Mouse (Mus musculus) spleen, adult 18-20 months (tissue): ENCODE results near the gene Bax.
"Not testable (repeated sequence)": the region's sequence is repeated elsewhere in the genome, so short reads cannot be mapped to it uniquely, and the experiment has no call there.

Experiments used
- DNase-seq, 2 experiments: peaks; one replicate each; pipeline ENCODE4 v3.0.0; 2022; ENCODE audit warnings: mixed read lengths in 2 of 2

Gene Bax

GRCm38 (mm10) chr7:45481374-45481927 is 14.8 kb upstream of the Bax start, which contains the start of gene Tulp2:
TSS of gene Tulp2 (plus strand) at chr7:45481877.
- DNase-seq, result peak; percentile 22 to 59

DNA sequence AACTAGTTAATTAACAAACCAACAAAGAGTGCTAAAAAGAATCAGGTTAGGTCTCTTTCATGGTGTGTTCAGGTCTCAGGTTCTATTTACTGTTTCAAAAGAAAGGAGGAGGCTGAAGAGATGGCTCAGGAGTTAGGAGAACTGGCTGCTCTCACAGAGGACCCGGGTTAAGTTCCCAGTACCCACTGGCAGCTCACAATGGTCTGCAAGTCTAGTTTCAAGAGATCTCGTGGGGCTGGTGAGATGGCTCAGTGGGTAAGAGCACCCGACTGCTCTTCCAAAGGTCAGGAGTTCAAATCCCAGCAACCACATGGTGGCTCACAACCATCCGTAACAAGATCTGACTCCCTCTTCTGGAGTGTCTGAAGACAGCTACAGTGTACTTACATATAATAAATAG is 13.6 kb upstream of the Bax start:
- not testable (repeated sequence) for DNase-seq

DNA sequence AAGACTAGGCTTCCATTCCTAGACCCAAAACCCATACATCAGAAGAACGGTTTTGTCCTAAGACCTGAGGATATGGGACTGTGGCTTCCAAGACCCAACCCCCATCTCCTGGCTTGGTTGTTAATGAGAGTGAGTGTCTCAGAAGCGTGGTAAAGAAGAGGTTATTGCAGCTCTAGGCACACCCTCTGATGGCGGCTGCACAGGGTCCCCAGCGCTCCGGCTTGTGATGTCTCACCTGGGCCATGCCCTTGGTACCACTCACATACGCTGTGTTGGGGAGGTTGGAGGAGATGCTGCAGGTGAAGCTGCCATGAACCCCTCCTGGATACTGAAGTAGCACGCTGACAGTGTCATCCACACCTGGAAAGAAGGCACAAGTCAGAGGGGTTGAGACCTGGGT is 12.1 kb upstream of the Bax start:
- no peak for DNase-seq

DNA sequence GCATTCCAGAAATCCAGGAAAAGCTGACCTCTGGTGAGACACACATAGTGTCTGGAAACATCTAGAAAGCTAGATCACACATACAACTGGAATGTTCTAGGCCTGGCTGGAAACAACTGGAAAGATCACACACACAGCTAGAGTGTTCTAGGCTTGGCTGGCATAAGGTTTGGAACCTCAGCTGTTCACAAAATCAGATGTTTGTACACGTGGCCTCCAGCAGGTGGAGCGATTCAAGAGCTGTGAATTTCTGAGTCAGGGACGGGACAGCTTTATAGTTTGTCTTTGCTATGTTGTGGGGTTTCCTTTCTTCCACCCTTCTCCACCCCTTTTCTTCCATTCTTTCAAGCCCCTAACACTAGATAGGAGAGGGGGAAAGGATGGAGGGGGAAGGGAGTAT is 10.3 kb upstream of the Bax start:
- peak in 1 of 2 experiments; percentile 62 for DNase-seq

- no peak for DNase-seq
Measured at GRCm38 (mm10) chr7:45476453-45476852, 9.8 kb upstream of the Bax start.

DNA sequence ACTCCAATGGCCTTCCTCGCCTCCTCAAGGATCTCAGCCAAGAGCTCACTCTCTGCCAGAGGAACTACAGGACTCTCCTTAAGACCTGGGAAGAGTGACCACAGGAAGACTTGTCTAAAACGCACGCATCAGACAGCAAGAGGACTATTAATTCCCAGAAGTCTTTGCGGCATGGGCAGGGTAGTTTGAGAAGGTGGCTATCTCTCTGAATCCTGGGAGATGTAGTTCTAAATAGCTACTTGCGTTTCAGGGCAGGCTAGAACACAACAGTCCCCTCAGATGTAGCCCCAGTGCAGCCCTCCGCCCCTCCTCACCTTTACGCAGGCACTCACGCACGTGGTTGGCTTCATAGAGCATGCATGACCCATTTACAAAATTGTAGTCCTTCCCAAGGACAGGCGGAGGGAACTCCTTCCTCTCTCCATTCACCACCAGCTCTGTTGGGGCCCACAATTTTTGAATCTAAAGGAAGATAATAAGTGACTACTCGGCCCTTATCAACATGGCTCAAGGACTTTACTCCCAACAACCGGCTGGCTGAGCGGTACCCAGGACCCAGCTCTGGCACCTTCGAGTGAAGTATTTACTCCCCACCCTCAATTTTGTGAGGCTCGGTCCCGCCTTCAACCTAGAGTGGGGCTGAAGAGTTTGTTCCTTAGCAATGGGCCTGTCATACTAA is 8.7 kb upstream of the Bax start:
- DNase-seq, result no peak

DNA sequence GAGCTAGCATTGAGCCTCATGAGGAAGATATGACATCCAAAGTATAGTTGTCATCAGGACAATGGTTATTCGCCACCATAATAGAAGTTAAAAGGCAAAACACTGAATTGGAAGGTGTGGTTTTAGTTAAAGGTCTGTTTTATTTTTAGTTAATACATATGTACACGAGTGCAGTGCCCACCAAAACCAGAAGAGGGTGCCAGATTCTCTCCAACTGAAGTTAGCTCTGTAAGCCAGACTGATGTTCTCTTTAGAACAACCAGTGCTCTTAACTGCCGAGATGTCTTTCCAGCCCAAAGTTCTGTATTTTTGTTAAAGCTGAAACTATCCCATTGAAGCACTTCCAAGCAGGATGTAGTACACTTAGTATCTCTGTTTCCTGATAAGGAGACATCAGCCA is 4.2 kb upstream of the Bax start:
- peak; percentile 39 to 78 for DNase-seq

DNA sequence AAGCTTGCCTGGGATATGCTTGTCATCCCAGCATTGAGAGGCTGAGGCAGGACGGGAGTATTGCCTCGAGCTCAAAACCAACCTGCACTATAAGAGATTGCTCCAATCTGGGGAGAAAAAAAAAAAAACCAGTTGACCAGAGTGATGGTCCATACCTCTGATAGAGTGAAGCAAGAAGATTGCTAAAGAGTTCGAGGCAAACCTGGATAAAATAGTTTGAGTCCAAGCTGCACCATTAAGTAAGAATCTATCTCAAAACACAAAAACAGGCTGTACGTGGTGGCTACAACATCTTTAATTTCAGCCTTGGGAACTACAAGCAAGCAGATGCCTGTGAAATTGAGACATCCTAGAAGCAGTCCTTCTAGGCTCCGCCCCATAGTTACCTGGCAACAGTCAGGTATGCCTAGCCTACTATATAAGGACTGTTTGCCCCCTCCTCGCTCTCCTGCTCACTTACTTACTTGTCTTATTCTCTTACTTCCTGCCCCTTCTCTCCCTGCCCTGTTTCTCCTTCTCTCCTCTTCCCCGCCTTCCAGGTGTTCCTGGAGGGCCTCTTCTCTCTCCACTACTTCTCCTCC is 482 bp upstream of the Bax start:
- no peak for DNase-seq

DNA sequence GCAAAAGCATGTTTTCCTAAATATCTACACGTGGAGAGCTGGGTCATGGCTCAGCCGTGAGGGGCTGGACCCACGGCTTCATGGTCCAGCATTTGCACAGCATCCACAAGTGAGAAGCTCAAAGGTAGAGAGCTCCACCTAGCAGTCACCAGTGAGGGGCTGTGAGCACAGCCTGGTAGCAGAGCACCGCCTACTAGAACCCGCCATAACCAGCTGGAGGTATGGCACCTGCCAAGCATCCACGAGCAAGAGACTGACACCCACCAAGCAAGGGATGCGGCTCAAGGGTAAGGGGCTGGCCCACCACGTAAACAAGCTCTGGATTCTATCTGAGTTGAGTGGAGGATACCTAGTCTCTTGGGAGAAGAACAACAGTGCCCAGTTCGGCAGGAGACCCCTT is 1.1 kb downstream of the Bax start:
- no peak for DNase-seq

GRCm38 (mm10) chr7:45465112-45465511 is 1.6 kb downstream of the Bax start:
- DNase-seq, result no peak

GRCm38 (mm10) chr7:45463987-45464778 is 2.5 kb downstream of the Bax start:
- DNase-seq, result no peak

DNA sequence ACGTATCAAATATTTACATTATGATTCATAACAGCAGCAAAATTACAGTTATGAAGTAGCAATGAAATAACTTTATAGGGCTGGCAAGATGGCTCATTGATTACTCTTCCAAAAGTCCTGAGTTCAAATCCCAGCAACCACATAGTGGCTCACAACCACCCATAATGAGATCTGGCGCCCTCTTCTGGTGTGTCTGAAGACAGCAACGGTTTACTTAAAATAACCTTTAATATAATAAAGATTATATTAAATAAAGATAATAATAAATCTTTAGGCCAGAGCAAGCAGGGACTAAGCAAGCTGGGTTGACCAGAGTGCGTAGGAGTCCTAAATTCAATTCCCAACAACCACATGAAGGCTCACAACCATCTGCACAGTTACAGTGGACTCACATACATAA is 3.8 kb downstream of the Bax start:
- not testable (repeated sequence) for DNase-seq

- no peak for DNase-seq
Measured at GRCm38 (mm10) chr7:45462325-45462724, 4.4 kb downstream of the Bax start.

DNA sequence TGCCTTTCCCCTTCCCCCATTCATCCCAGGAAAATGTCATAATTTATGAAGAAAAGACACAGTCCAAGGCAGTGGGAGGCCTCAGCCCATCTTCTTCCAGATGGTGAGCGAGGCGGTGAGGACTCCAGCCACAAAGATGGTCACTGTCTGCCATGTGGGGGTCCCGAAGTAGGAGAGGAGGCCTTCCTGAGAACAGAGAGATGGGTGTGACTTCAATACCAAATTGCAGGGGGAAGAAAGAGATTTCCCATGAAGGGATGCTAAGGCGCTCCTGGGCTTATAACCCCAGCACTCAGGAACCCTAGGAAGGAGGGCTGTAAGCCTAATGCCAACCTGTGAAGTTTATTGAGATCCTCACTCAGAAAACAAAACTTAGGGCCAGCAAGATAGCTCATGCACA is 4.9 kb downstream of the Bax start:
- no peak for DNase-seq

DNA sequence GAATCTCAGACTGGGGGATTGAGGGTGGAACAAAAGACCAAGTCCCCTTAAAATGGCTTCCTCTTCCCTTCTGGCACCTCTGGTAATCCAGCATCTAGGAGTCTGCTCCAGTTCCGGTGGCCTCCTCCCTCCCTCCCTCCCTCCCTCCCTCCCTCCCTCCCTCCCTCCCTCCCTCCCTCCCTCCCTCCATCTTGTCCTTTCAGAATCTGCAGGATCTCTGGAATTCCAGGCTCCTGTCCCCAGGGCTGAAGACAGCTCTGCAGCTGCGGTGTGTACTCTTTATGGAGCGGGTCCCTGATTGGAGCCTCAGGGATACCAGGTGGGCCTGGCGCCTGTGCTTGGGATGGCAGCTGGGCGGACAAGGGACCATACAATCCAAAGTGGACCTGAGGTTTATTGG is 5.4 kb downstream of the Bax start:
- no peak for DNase-seq

DNA sequence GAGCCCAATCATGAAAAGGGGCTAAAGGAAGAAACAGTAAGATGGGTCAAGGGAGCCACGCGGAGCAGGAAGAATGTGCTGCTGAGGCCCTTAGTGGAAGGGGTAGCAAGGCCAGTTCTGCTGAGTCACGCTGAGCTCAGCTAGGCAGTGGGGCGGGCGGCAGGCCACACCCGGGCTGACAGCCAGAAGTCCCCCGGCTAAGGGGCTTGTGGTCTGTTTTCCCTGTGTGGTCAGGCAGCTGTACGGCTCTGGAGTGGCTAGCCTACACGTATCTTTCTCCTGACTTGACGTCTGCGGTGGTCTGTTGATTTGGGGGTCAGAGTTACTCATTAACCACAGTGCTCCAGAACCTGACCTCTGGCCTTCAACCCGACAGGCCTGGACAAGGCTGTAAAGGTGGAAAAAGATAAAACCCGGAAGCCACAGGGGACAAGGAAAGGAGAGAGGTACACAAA is 5.8 kb downstream of the Bax start:
- peak in 1 of 2 experiments; percentile 36 for DNase-seq

- no peak for DNase-seq
Measured at GRCm38 (mm10) chr7:45460377-45460776, 6.3 kb downstream of the Bax start.

- DNase-seq, result peak; percentile 87 to 94
Measured at GRCm38 (mm10) chr7:45459564-45460140, 7.0 kb downstream of the Bax start, which contains the start of gene Ftl1. TSS of gene Ftl1 (minus strand) at chr7:45459884.

DNA sequence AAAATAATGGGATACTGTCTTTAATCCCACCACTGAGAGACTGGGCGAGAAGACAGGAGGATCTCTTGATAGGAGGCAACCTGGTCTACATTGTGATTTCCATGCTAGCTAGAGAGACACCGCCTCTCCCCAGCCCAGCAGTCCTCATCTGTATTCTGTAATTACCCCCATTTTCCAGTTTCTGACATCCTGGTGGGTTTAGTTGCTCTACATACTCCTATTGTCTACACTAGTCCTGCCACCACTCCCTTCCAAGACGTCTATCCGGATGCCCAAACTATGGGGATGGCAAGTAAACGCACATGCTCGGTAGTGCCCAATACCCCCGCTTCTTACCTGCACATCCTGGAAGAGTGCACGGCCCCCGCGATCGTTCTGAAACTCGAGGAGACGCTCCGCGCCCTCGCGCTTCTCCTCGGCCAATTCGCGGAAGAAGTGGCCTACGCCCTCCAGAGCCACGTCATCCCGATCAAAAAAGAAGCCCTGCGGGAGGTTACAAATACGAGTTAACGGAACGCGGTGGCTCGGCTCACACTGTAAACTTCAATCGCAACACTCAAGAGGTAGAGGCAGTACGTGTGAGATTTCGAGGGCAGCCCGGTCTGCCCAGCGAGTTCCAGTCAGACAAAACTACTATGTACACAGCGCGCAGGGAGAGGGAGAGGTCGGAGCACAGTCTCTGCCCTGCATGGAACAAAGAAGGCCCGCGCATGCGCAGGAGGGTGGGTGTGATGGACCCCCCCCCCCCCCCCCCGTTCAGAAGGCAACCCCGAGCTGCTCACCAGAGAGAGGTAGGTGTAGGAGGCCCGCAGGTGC is 7.7 kb downstream of the Bax start:
- DNase-seq, result peak; percentile 68 to 81

- peak in 1 of 2 experiments; percentile 29 for DNase-seq
Measured at GRCm38 (mm10) chr7:45457204-45458060, 9.3 kb downstream of the Bax start.

- no peak for DNase-seq
Measured at GRCm38 (mm10) chr7:45456721-45457203, 9.9 kb downstream of the Bax start.
